Comparison of ENCODE assay signal across 8 mouse cellular contexts in genomic region chr4:115057674-115058316, GRCm38 (mm10). TPM values are rescaled to one million over a fixed set of nuclear protein-coding genes. Genes with fewer than 3 reads are reported as not detected.
DNase-seq lines count a peak whose midpoint lies in the region; ATAC-seq and TF ChIP-seq lines count a peak whose summit lies in the region.

No protein-coding gene starts in this region.

- H3K36me3 ChIP-seq in heart, adult 2 months (ENCODE audit: control insufficient read depth, insufficient read depth, low read length), result no peaks in the 10 kb centered on the region
- H3K36me3 ChIP-seq in limb, embryonic 12.5 days, result no peaks in the 10 kb centered on the region
- H3K36me3 ChIP-seq in neural tube, embryonic 12.5 days, result no peaks in the 10 kb centered on the region

- intact Hi-C loops in heart, adult 2 months (cut with DNase I), result loop anchor here (2.0 to 5.0 kb wide), 2 partner anchors 17 to 150 kb away; partner anchors contain the start of gene Foxd2

- peak overlapping the region; percentile 58; the same call in 1 of the 2 replicates for H3K4me2 ChIP-seq in limb, embryonic 12.5 days
- H3K4me2 ChIP-seq in neural tube, embryonic 12.5 days (replicated peaks), result peak overlapping the region; percentile 53; the same call in 1 of the 2 replicates

- DNase-seq in adrenal gland, adult (ENCODE audit: inconsistent age in 2 of 2, low spot score in 1 of 2), result peak; percentile 17 to 64
- DNase-seq in adrenal gland, postnatal 4 days (ENCODE audit: low spot score in 2 of 2), result no peak
- peak; percentile 11 for DNase-seq in Muller cell, postnatal 12 days (ENCODE audit: inconsistent ontology term)
- peak; percentile 37 to 64 for DNase-seq in heart, adult 2 months
- DNase-seq in ovary, adult 18-20 months (ENCODE audit: low spot score), result no peak
- no peak for DNase-seq in layer of hippocampus, adult 8-10 months (ENCODE audit: low spot score in 2 of 2)

- H3K27me3 ChIP-seq in heart, adult 2 months (ENCODE audit: control insufficient read depth, insufficient read depth, low read length), result peaks cover 12% of the 10 kb centered on the region
- peaks cover 98% of the 10 kb centered on the region for H3K27me3 ChIP-seq in limb, embryonic 12.5 days
- H3K27me3 ChIP-seq in neural tube, embryonic 12.5 days (replicated peaks), result peaks cover 92% of the 10 kb centered on the region

- WGBS in heart, adult 2 months, result 3% methylated on average over 33 of the region's 33 CpGs
- under 1% methylated on average over 33 of the region's 33 CpGs for WGBS in limb, embryonic 12.5 days
- under 1% methylated on average over 33 of the region's 33 CpGs for WGBS in neural tube, embryonic 12.5 days

- H3K4me1 ChIP-seq in heart, adult 2 months (ENCODE audit: control insufficient read depth, insufficient read depth, low read length), result peaks cover 4% of the 10 kb centered on the region
- H3K4me1 ChIP-seq in limb, embryonic 12.5 days (replicated peaks), result peaks cover 18% of the 10 kb centered on the region
- H3K4me1 ChIP-seq in neural tube, embryonic 12.5 days, result peaks cover 14% of the 10 kb centered on the region

- peak overlapping the region; percentile 65 for H3K4me3 ChIP-seq in heart, adult 2 months
- peak overlapping the region; percentile 37 for H3K4me3 ChIP-seq in limb, embryonic 12.5 days (replicated peaks)
- H3K4me3 ChIP-seq in neural tube, embryonic 12.5 days, result peak overlapping the region; percentile 28

- no peak for TF ChIP-seq POLR2A in heart, adult 2 months (IDR thresholded peaks at IDR 0.05; ENCODE audit: insufficient read depth, low read depth, low read length)

- H3K9me3 ChIP-seq in limb, embryonic 12.5 days, result no peaks in the 10 kb centered on the region
- H3K9me3 ChIP-seq in neural tube, embryonic 12.5 days, result no peaks in the 10 kb centered on the region

- H3K27ac ChIP-seq in heart, adult 2 months, result peak overlapping the region; percentile 95
- 0 out of 2 replicates have a peak overlapping the region, but pooled peaks have one; percentile 31 for H3K27ac ChIP-seq in limb, embryonic 12.5 days
- H3K27ac ChIP-seq in neural tube, embryonic 12.5 days, result no peak overlapping the region

- no peak for TF ChIP-seq EP300 in heart, adult 2 months (IDR thresholded peaks at IDR 0.05; ENCODE audit: insufficient read depth, low read depth, low read length)

- no peak for TF ChIP-seq CTCF in heart, adult 2 months (IDR thresholded peaks at IDR 0.05)

- no peak for ATAC-seq in limb, embryonic 12.5 days (ENCODE audit: insufficient number of reproducible peaks, insufficient read depth, low FRiP score, low TSS enrichment, low read depth)
- ATAC-seq in neural tube, embryonic 12.5 days (ENCODE audit: low FRiP score, low read depth), result no peak

- H3K79me2 ChIP-seq in heart, adult 2 months (replicated peaks; ENCODE audit: control insufficient read depth, insufficient read depth, low read length), result no peaks in the 10 kb centered on the region

- peak overlapping the region; percentile 87 for H3K9ac ChIP-seq in heart, adult 2 months (ENCODE audit: low read depth, low read length)
- H3K9ac ChIP-seq in limb, embryonic 12.5 days (replicated peaks), result 0 out of 2 replicates have a peak overlapping the region, but pooled peaks have one; percentile 13
- H3K9ac ChIP-seq in neural tube, embryonic 12.5 days, result peak overlapping the region; percentile 47; the same call in 1 of the 2 replicates

RNA-seq across cellular contexts. Expression of gene Tal1, which starts 1.6 kb away (rescaled TPM):
- total RNA-seq in adrenal gland, postnatal 4 days (2021), result 10 to 100 TPM in 1 of 2 experiments, 1 to 10 TPM in 1; 6.3 to 11.3 TPM
- total RNA-seq in heart, adult 2 months (2021), result 1 to 10 TPM; 3.1 to 3.3 TPM
- 2.9 and 4.9 TPM in 2 replicates for polyA plus RNA-seq in heart, adult 2 months (2012; rRNA removed)
- 1.4 and 1.9 TPM in 2 replicates for polyA plus RNA-seq in limb, embryonic 12.5 days (2016; fragmentation: Nextera tagmentation; extraction: Ambion mirVana)
- 3.0 and 3.3 TPM in 2 replicates for polyA plus RNA-seq in neural tube, embryonic 12.5 days (2016; fragmentation: Nextera tagmentation; extraction: Ambion mirVana)
- 1 to 10 TPM; 1.1 to 2.6 (median 1.7) TPM for total RNA-seq in layer of hippocampus, adult 8-10 months (2022)

RNA-seq across cellular contexts. Expression of gene Pdzk1ip1, which starts 30.7 kb away (rescaled TPM):
- 10 to 100 TPM in 1 of 2 experiments, 1 to 10 TPM in 1; 3.2 to 46.4 TPM for total RNA-seq in adrenal gland, postnatal 4 days (2021)
- under 1 TPM; 0.70 to 0.86 TPM for total RNA-seq in heart, adult 2 months (2021)
- 1.9 and 3.9 TPM in 2 replicates for polyA plus RNA-seq in heart, adult 2 months (2012; rRNA removed)
- 9.3 and 11.2 TPM in 2 replicates for polyA plus RNA-seq in limb, embryonic 12.5 days (2016; fragmentation: Nextera tagmentation; extraction: Ambion mirVana)
- polyA plus RNA-seq in neural tube, embryonic 12.5 days (2016; fragmentation: Nextera tagmentation; extraction: Ambion mirVana), result 8.0 and 9.5 TPM in 2 replicates
- total RNA-seq in layer of hippocampus, adult 8-10 months (2022), result 1 to 10 TPM in 1 of 4 experiments, under 1 TPM in 3; 0.54 to 1.5 (median 0.74) TPM

RNA-seq across cellular contexts. Expression of gene Stil, which starts 57.8 kb away (rescaled TPM):
- total RNA-seq in adrenal gland, postnatal 4 days (2021), result 1 to 10 TPM; 6.5 to 7.1 TPM
- total RNA-seq in heart, adult 2 months (2021), result under 1 TPM in 1 of 2 experiments, not detected in 1; 0.36 TPM
- polyA plus RNA-seq in heart, adult 2 months (2012; rRNA removed), result 0.08 and 0.12 TPM in 2 replicates
- 16.9 and 20.3 TPM in 2 replicates for polyA plus RNA-seq in limb, embryonic 12.5 days (2016; fragmentation: Nextera tagmentation; extraction: Ambion mirVana)
- 8.9 and 10.2 TPM in 2 replicates for polyA plus RNA-seq in neural tube, embryonic 12.5 days (2016; fragmentation: Nextera tagmentation; extraction: Ambion mirVana)
- total RNA-seq in layer of hippocampus, adult 8-10 months (2022), result under 1 TPM in 3 of 4 experiments, not detected in 1; 0.12 to 0.54 (median 0.20) TPM

Comparison
In these comparisons a context has a peak if more than half of its experiments do, and no peak if none do; other contexts are left out.
1. DNase-seq: peak in adrenal gland, adult (2 of 2), Muller cell, postnatal 12 days (single experiment) and heart, adult 2 months (2 of 2); none in adrenal gland, postnatal 4 days (0 of 2), ovary, adult 18-20 months (single experiment) and layer of hippocampus, adult 8-10 months (0 of 2).
2. H3K9ac ChIP-seq: peak in every context shown above with its lines; median percentile 87 in heart, adult 2 months; 47 in neural tube, embryonic 12.5 days; 13 in limb, embryonic 12.5 days.
3. RNA of gene Stil, which starts 57.8 kb away (total RNA-seq): 6.5 to 7.1 TPM in adrenal gland, postnatal 4 days; 0.36 TPM in heart, adult 2 months and 0.12 to 0.54 TPM in layer of hippocampus, adult 8-10 months; every median in the first group is over 4 times any median in the second.
4. Peak in every context shown above with its lines, with median percentiles within 50 percentile points of each other: H3K4me3 ChIP-seq.